Mouse (Mus musculus) limb, embryonic 14.5 days (tissue): Measurements from ENCODE around the gene Gm12569. TPM values are rescaled to one million over a fixed set of nuclear protein-coding genes. Genes with fewer than 3 reads are reported as not detected.

Source experiments
- ATAC-seq: fragments of 200-750 bp; cut with Nextera tagmentation; 2 replicates; pipeline ENCODE4 v1.8.0; 2017; ENCODE audit warnings: low read depth, moderate number of reproducible peaks, moderate TSS enrichment; ENCODE audit not compliant: low FRiP score
- DNase-seq: peaks from one replicate; pipeline ENCODE4 v3.0.0-alpha.2; 2015; ENCODE audit warnings: low spot score
- H3K27ac ChIP-seq: fragments of 300-500 bp; sonication (generic); replicated peaks from 2 replicates; pipeline ENCODE4 v1.5.1; 2014; ENCODE audit warnings: low read depth, mild to moderate bottlenecking, low read length, moderate library complexity, mixed read lengths
- H3K27me3 ChIP-seq: fragments of 300-500 bp; sonication (generic); 2 replicates; pipeline ENCODE4 v1.6.1; 2014; ENCODE audit warnings: low read length, mixed read lengths; ENCODE audit not compliant: control insufficient read depth, insufficient read depth
- H3K36me3 ChIP-seq: fragments of 300-500 bp; sonication (generic); 2 replicates; pipeline ENCODE4 v1.6.1; 2014; ENCODE audit warnings: mild to moderate bottlenecking, low read length, moderate library complexity, mixed read lengths; ENCODE audit not compliant: control insufficient read depth, insufficient read depth
- H3K4me1 ChIP-seq: fragments of 300-500 bp; sonication (generic); 2 replicates; pipeline ENCODE4 v1.6.1; 2014; ENCODE audit warnings: antibody characterized with exemption, low read length, mixed read lengths; ENCODE audit not compliant: control insufficient read depth, insufficient read depth
- H3K4me2 ChIP-seq: fragments of 300-500 bp; sonication (generic); replicated peaks from 2 replicates; pipeline ENCODE4 v1.6.1; 2014; ENCODE audit warnings: low read depth, mild to moderate bottlenecking, low read length, moderate library complexity; ENCODE audit not compliant: severe bottlenecking
- H3K4me3 ChIP-seq: fragments of 300-500 bp; sonication (generic); replicated peaks from 2 replicates; pipeline ENCODE4 v1.5.1; 2014; ENCODE audit warnings: low read length
- H3K9ac ChIP-seq: fragments of 300-500 bp; sonication (generic); 2 replicates; pipeline ENCODE4 v1.6.1; 2014; ENCODE audit warnings: mild to moderate bottlenecking, low read depth, low read length, moderate library complexity; ENCODE audit not compliant: severe bottlenecking
- H3K9me3 ChIP-seq: fragments of 300-500 bp; sonication (generic); 2 replicates; pipeline ENCODE4 v1.6.1; 2016; ENCODE audit warnings: low read length; ENCODE audit not compliant: control insufficient read depth
- POLR2A ChIP-seq: fragments of 200-500 bp; IDR thresholded peaks from 2 replicates; pipeline ENCODE4 v1.8.0; 2012; ENCODE audit warnings: inconsistent platforms, mild to moderate bottlenecking, moderate library complexity, borderline replicate concordance; ENCODE audit not compliant: insufficient read depth, insufficient read length; ENCODE audit errors: extremely low read depth
- WGBS: fragments of 180-500 bp; shearing (Covaris S2); extraction: QIAGEN DNeasy Blood & Tissue Kit; methylation state at CpG from one replicate; pipeline ENCODE4 v1.1.7; 2014; 5-methylcytosine and 5-hydroxymethylcytosine counted together
- polyA plus RNA-seq, 2 experiments: library from polyadenylated mRNA; depleted of rRNA in 1 of 2; stranded (reverse) in 1 of 2; unstranded in 1 of 2; fragments of >200 nt; fragmentation: Nextera tagmentation in 1 of 2; extraction: Ambion mirVana in 1 of 2; gene quantifications; 2 replicates each; pipeline versions ENCODE4 v1.2.1 to v1.2.3; 2012 to 2014

The Gm12569 gene
- polyA plus RNA-seq, 2 experiments = not detected

DNA sequence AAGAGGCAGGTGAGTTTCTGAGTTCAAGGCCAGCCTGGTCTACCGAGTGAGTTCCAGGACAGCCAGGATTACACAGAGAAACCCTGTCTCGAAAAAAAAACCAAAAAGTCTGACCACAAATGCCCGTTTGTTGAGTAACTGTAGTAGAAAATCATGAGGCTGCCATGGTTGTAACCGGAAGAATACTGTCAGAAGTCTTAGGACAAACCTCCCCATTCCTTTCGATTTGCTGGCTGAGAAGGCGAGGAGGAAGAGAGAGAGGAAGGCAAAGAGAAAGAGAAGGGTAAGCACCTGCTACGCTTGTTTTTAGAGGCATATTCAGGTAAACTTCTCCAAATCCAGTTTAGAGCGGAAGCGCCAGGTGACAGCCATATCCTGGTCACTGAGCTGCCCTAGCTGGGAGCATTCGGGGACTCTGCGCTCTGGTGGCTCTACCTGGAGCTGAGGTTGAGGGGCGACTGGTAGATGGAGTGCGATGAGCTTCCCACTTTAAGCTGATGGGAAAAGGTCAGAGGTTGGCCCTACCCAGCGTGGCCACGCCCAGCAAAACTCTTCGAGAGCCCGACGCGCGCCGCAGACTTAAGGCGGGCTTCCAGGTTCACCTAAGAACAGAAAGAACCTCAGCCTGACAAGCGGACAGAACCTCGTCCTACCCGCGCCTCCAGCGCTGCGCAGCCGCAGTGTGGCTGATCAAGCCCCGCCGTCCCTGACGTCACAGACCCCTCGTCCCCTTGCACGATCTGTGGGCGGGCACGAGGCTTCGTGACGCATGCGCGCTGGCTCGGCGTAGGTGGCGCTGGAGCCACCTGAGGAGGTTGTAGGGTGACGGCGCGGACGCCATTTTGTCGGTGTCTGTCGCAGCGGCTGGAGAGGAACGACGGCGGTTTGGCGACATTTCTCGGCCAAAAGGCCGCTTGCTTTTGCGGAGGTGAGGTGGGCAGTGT lies 42.3 kb downstream of the Gm12569 start, which contains the start of gene BC049762:
Gene BC049762, minus strand, starts transcription at position 705 of the 944 bp plus-strand sequence.
- peak within 1 kb of the TSS; percentile 90 for H3K4me3 ChIP-seq
- peaks cover 22% of the 10 kb centered on the region for H3K4me1 ChIP-seq
- no peaks in the 10 kb centered on the region for H3K9me3 ChIP-seq
- DNase-seq = peak; percentile 98
- H3K9ac ChIP-seq = peak within 1 kb of the TSS; percentile 96
- ATAC-seq = peak; percentile 97
- peak within 1 kb of the TSS; percentile 93 for H3K27ac ChIP-seq
- no peaks in the 10 kb centered on the region for H3K27me3 ChIP-seq
- WGBS = 9% methylated on average over 56 of the region's 57 CpGs
- TF ChIP-seq POLR2A = peak; percentile 75; the same call in 1 of the 2 replicates
- peaks cover 7% of the 10 kb centered on the region for H3K36me3 ChIP-seq
- H3K4me2 ChIP-seq = peak within 1 kb of the TSS; percentile 76

DNA sequence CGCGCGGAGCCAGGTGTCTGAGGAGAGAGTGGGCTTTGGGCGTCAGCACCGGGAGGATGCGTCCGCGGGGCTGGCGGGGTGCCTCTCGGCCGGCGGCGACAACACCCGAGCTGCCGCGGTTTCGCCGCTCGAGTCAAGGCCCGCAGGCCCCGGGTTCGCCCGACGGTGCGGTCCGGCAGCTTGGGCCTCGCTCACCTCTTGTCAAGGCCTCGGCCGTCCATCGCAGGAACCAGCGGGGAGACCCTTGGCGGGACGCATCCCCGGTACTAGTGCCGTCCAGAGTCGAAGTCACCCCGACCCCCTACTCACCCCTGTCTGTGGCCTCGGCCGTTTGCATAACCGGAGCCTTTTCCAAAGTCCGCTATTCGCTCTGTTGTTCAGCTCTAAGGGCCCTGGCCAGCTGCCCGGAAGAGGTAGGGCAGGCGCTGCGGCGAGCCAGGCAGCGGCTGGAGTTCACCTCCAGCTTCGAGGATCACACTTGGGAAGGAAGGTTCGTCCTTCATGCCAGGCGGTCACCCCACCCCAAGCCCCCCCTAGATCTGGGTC lies 43.1 kb downstream of the Gm12569 start:
- under 1% methylated on average over 34 of the region's 50 CpGs for WGBS
- Histone ChIP-seq H3K4me3 (peak overlapping the region; percentile 90), H3K36me3 (peaks cover 8% of the 10 kb centered on the region), H3K9ac (peak overlapping the region; percentile 96), H3K4me2 (peak overlapping the region; percentile 76), H3K27ac (peak overlapping the region; percentile 93), H3K9me3 (no peaks in the 10 kb centered on the region), H3K27me3 (no peaks in the 10 kb centered on the region), H3K4me1 (peaks cover 22% of the 10 kb centered on the region)
- peak; percentile 29 for ATAC-seq
- TF ChIP-seq POLR2A = no peak
- peak; percentile 42 for DNase-seq

DNA sequence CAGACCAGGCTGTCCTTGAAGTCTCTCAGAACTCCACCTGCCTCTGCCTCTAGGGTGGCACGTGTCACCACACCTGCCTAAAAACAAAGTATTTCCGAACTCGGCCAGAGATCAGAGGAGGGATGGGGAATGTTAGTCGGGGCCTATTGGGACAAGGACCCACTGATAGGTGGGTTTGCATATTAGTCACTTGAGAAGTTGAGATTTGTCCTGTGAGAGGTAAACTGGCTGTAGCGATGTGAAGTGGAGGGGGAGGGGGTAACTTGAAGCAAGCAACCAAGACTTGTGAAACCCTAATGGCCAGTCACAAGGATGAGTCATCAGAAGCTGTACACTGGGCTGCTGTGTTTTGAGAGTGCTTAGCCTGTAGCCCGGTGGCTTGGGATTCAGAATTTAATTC lies 44.1 kb downstream of the Gm12569 start:
- TF ChIP-seq POLR2A = no peak
- ATAC-seq (no peak), DNase-seq (no peak)
- Histone ChIP-seq H3K4me1 (peaks cover 22% of the 10 kb centered on the region), H3K9me3 (no peaks in the 10 kb centered on the region), H3K9ac (peak overlapping the region; percentile 96), H3K4me3 (peak overlapping the region; percentile 90), H3K4me2 (peak overlapping the region; percentile 76), H3K27me3 (no peaks in the 10 kb centered on the region), H3K36me3 (peaks cover 16% of the 10 kb centered on the region), H3K27ac (no peak overlapping the region)
- 14% methylated on average over 6 of the region's 6 CpGs for WGBS

DNA sequence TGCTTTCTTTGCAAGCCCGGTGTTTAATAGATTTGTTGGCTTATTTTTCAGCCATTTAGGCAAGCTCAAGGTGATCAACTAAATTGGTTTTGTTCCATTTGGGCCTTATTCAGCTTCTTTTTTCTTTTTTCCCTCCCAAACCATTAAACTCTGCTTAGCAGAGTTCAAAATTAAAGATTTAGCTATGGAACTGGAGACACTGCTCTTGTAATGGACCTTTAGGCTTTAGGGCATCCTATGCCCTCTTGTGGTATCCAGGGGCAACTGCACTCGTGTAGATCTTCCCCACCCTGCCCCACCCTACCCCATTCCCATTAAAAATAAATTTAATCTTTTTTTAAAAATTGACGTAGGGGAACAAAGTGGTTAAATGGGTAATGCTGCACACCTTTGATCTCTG lies 45.1 kb downstream of the Gm12569 start:
- peak overlapping the region; percentile 90; the same call in 1 of the 2 replicates for H3K4me3 ChIP-seq
- H3K27ac ChIP-seq = no peak overlapping the region
- no peaks in the 10 kb centered on the region for H3K9me3 ChIP-seq
- H3K4me1 ChIP-seq = peaks cover 22% of the 10 kb centered on the region
- no peak overlapping the region for H3K9ac ChIP-seq
- peak; percentile 52 for DNase-seq
- H3K27me3 ChIP-seq = no peaks in the 10 kb centered on the region
- H3K36me3 ChIP-seq = peaks cover 25% of the 10 kb centered on the region
- WGBS = 46% methylated on average over 3 of the region's 3 CpGs
- TF ChIP-seq POLR2A = no peak
- ATAC-seq = no peak
- peak overlapping the region; percentile 76; the same call in 1 of the 2 replicates for H3K4me2 ChIP-seq

DNA sequence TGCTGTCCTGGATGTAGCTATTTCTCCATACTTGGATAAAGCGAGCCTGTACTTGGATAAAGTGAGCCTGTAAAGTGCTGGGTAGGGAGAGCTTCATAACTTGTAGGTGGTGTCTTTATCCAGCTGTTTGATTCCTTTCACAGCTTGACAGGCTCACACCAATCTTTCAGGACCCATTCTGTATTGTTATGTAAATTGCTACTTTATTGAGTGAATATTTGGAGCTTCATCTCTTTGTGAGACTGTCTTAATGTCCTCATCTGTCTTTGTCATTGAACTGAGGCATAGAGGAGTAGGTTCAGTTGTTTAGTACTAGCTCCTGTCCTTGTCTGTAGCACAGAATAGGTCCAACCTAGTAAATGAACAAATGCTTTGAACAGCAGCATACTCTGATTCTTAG lies 54.1 kb downstream of the Gm12569 start:
- no peak for TF ChIP-seq POLR2A
- DNase-seq (no peak), ATAC-seq (no peak)
- H3K27ac ChIP-seq = no peak overlapping the region
- H3K36me3 ChIP-seq = peaks cover 81% of the 10 kb centered on the region
- H3K4me3 ChIP-seq = no peak overlapping the region
- WGBS = 95% methylated on average over 1 of the region's 1 CpGs
- H3K9ac ChIP-seq = no peak overlapping the region
- H3K4me2 ChIP-seq = no peak overlapping the region
- H3K4me1 ChIP-seq = no peaks in the 10 kb centered on the region
- no peaks in the 10 kb centered on the region for H3K27me3 ChIP-seq
- H3K9me3 ChIP-seq = no peaks in the 10 kb centered on the region

Other genes starting within 250 kb of the Gm12569 start
- not detected in 2 replicates for gene Olfr1377, start 238.5 kb upstream of the Gm12569 start, polyA plus RNA-seq (2012; rRNA removed)
- gene Olfr1377, start 238.5 kb upstream of the Gm12569 start, polyA plus RNA-seq (2014; fragmentation: Nextera tagmentation; extraction: Ambion mirVana) = not detected in 2 replicates
- not detected in 2 replicates for gene Olfr51, start 216.9 kb upstream of the Gm12569 start, polyA plus RNA-seq (2012; rRNA removed)
- not detected in 2 replicates for gene Olfr51, start 216.9 kb upstream of the Gm12569 start, polyA plus RNA-seq (2014; fragmentation: Nextera tagmentation; extraction: Ambion mirVana)
- not detected in 2 replicates for gene Olfr54, start 206.2 kb upstream of the Gm12569 start, polyA plus RNA-seq (2012; rRNA removed)
- gene Olfr54, start 206.2 kb upstream of the Gm12569 start, polyA plus RNA-seq (2014; fragmentation: Nextera tagmentation; extraction: Ambion mirVana) = 0.06 TPM in 1 of 2 replicates, not detected in the other
- gene Olfr1375, start 172.4 kb upstream of the Gm12569 start, polyA plus RNA-seq (2012; rRNA removed) = not detected in 2 replicates
- gene Olfr1375, start 172.4 kb upstream of the Gm12569 start, polyA plus RNA-seq (2014; fragmentation: Nextera tagmentation; extraction: Ambion mirVana) = not detected in 2 replicates
- gene Zfp354a, start 161.2 kb upstream of the Gm12569 start, polyA plus RNA-seq (2012; rRNA removed) = 6.1 and 9.6 TPM in 2 replicates
- 6.4 and 8.8 TPM in 2 replicates for gene Zfp354a, start 161.2 kb upstream of the Gm12569 start, polyA plus RNA-seq (2014; fragmentation: Nextera tagmentation; extraction: Ambion mirVana)
- 144 and 184 TPM in 2 replicates for gene Clk4, start 41.3 kb downstream of the Gm12569 start, polyA plus RNA-seq (2012; rRNA removed)
- 118 and 155 TPM in 2 replicates for gene Clk4, start 41.3 kb downstream of the Gm12569 start, polyA plus RNA-seq (2014; fragmentation: Nextera tagmentation; extraction: Ambion mirVana)
- 0.29 and 0.40 TPM in 2 replicates for gene BC049762, start 42.6 kb downstream of the Gm12569 start, polyA plus RNA-seq (2012; rRNA removed)
- 0.36 and 0.46 TPM in 2 replicates for gene BC049762, start 42.6 kb downstream of the Gm12569 start, polyA plus RNA-seq (2014; fragmentation: Nextera tagmentation; extraction: Ambion mirVana)
- gene Col23a1, start 69.4 kb downstream of the Gm12569 start, polyA plus RNA-seq (2012; rRNA removed) = 29.4 and 29.5 TPM in 2 replicates
- gene Col23a1, start 69.4 kb downstream of the Gm12569 start, polyA plus RNA-seq (2014; fragmentation: Nextera tagmentation; extraction: Ambion mirVana) = 28.0 and 31.3 TPM in 2 replicates